Mouse (Mus musculus): ENCODE measurements around the gene Smc3. TPM values are rescaled to one million over a fixed set of nuclear protein-coding genes. Genes with fewer than 3 reads are reported as not detected.

Gene Smc3
- polyA plus RNA-seq (2015; fragmentation: Nextera tagmentation; extraction: Ambion mirVana) = 63.1 and 66.0 TPM in 2 replicates

GRCm38 (mm10) chr19:53599757-53600539 is at the start of gene Smc3:
Gene Smc3 (plus strand): TSS chr19:53600398.
- Histone ChIP-seq H3K27ac (replicated peaks) (peak within 1 kb of the TSS; percentile 97), H3K9me3 (replicated peaks) (no peaks in the 10 kb centered on the region), H3K9ac (peak within 1 kb of the TSS; percentile 79), H3K4me3 (replicated peaks) (peak within 1 kb of the TSS; percentile 76), H3K36me3 (peaks cover 6% of the 10 kb centered on the region; the same call in 1 of the 2 replicates), H3K4me1 (peaks cover 13% of the 10 kb centered on the region), H3K4me2 (replicated peaks) (peak within 1 kb of the TSS; percentile 84), H3K27me3 (no peaks in the 10 kb centered on the region)
- peak; percentile 98 for ATAC-seq (ENCODE audit: insufficient number of reproducible peaks, low FRiP score, low TSS enrichment, low read depth)
- under 1% methylated on average over 69 of the region's 70 CpGs for WGBS

DNA sequence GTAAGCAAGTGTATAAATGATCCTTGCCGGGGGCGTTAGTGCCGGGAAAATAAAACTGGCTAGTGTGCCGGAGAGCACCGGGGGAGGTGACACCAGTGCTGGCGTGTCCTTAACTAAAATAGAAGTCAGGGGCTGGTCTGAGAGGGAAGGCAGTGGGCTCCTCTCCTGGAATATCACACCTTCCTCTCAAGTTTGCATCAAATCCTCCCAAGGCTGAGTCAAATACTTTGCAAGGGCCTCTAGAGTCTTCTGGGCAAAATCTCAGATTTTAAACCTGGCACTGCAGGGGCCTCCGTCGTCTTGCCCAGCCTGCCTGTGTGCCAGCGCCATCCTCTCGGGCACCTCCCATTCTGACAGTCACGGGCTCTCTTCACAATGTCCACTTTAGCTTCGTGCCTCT is 49.2 kb upstream of the Smc3 start:
- Histone ChIP-seq H3K36me3 (no peaks in the 10 kb centered on the region), H3K4me3 (replicated peaks) (no peak overlapping the region), H3K27me3 (no peaks in the 10 kb centered on the region), H3K9me3 (replicated peaks) (no peaks in the 10 kb centered on the region), H3K4me2 (replicated peaks) (no peak overlapping the region), H3K4me1 (peaks cover 3% of the 10 kb centered on the region; the same call in 1 of the 2 replicates), H3K9ac (no peak overlapping the region), H3K27ac (replicated peaks) (no peak overlapping the region)
- WGBS = 78% methylated on average over 12 of the region's 12 CpGs
- ATAC-seq (ENCODE audit: insufficient number of reproducible peaks, low FRiP score, low TSS enrichment, low read depth) = no peak

GRCm38 (mm10) chr19:53552216-53552786 is 47.9 kb upstream of the Smc3 start:
- Histone ChIP-seq H3K9ac (no peak overlapping the region), H3K27me3 (no peaks in the 10 kb centered on the region), H3K27ac (replicated peaks) (no peak overlapping the region), H3K36me3 (no peaks in the 10 kb centered on the region), H3K4me2 (replicated peaks) (no peak overlapping the region), H3K9me3 (replicated peaks) (no peaks in the 10 kb centered on the region), H3K4me1 (peaks cover 8% of the 10 kb centered on the region; the same call in 1 of the 2 replicates), H3K4me3 (replicated peaks) (no peak overlapping the region)
- 29% methylated on average over 10 of the region's 10 CpGs for WGBS
- ATAC-seq (ENCODE audit: insufficient number of reproducible peaks, low FRiP score, low TSS enrichment, low read depth) = no peak

DNA sequence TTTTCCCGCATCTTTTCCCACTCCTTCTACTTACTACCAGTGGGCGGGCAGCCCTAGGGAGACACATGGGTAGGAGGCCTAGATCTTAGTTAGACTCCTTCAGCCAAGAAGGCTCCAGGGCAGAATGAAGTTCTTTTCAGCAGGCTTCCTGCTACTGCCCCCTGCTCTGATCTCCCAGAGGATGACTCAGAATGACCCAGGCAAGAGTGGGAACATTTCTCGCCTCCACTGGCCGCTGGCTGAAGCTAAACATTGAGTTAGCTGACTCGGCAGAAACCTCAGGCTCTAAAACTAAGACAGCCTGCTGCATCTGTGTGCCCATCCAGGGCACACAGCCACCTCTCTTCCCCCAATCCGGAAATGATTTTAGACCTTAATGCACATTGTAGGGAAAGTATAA is 47.4 kb upstream of the Smc3 start:
- Histone ChIP-seq H3K9ac (no peak overlapping the region), H3K4me3 (replicated peaks) (no peak overlapping the region), H3K9me3 (replicated peaks) (no peaks in the 10 kb centered on the region), H3K4me1 (peaks cover 12% of the 10 kb centered on the region; the same call in 1 of the 2 replicates), H3K27me3 (no peaks in the 10 kb centered on the region), H3K27ac (replicated peaks) (no peak overlapping the region), H3K36me3 (no peaks in the 10 kb centered on the region), H3K4me2 (replicated peaks) (no peak overlapping the region)
- 51% methylated on average over 6 of the region's 6 CpGs for WGBS
- ATAC-seq (ENCODE audit: insufficient number of reproducible peaks, low FRiP score, low TSS enrichment, low read depth) = no peak

DNA sequence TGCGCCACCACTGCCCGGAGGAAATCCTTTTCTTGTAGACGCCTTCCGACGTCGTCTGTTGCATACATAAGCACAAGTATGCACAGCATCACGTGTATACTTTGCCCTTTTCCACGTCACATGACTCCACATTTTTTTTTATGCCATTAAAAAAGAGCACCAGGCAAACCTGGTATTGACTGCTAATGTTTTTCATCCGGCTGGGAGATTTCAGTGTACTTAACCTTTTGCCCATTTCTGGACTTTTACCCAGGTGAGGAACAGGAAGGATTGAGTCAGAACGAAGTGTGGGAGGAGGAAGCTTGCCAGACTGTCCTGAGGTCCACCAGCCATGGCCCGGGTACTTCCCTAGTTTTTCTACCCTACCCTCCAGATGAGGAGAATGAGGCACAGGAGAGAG is 45.8 kb upstream of the Smc3 start:
- Histone ChIP-seq H3K27me3 (no peaks in the 10 kb centered on the region), H3K27ac (replicated peaks) (no peak overlapping the region), H3K4me3 (replicated peaks) (no peak overlapping the region), H3K36me3 (no peaks in the 10 kb centered on the region), H3K9me3 (replicated peaks) (no peaks in the 10 kb centered on the region), H3K4me2 (replicated peaks) (no peak overlapping the region), H3K9ac (no peak overlapping the region), H3K4me1 (peaks cover 12% of the 10 kb centered on the region; the same call in 1 of the 2 replicates)
- 84% methylated on average over 11 of the region's 11 CpGs for WGBS
- no peak for ATAC-seq (ENCODE audit: insufficient number of reproducible peaks, low FRiP score, low TSS enrichment, low read depth)

DNA sequence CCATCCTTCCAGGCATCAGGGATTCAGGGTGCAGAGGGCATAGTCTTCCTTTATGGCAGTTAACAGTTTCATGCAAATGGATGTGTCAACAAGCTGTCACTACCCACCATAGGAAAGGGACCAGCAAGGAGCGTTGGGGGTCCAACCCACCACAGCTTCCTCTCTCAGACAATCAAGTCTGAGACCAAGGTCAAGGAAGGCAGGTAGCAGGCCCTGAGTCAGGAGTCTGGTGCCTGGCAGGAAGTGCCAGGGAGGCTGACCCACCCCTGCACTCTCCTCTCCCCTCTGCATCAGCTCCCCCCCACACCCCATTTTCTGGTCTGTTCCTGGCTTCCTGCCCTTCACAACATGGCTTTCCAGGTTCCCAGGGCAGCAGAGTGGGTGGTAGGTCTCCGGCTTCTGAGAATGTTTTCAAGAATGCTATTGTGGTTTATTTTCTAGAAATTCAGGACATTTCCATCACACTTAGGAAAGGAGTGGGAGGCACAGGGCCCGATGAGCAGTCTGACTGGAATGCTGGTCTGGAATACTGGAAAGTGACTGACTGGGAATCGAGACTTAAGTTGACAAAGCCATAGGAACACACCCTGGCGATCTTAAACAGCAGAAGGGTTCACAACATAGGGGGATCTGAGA is 45.1 kb upstream of the Smc3 start:
- 65% methylated on average over 5 of the region's 5 CpGs for WGBS
- no peak overlapping the region for H3K4me3 ChIP-seq (replicated peaks)
- no peak overlapping the region for H3K4me2 ChIP-seq (replicated peaks)
- peaks cover 12% of the 10 kb centered on the region; the same call in 1 of the 2 replicates for H3K4me1 ChIP-seq
- H3K9me3 ChIP-seq (replicated peaks) = no peaks in the 10 kb centered on the region
- H3K9ac ChIP-seq = no peak overlapping the region
- no peaks in the 10 kb centered on the region for H3K36me3 ChIP-seq
- no peaks in the 10 kb centered on the region for H3K27me3 ChIP-seq
- no peak overlapping the region for H3K27ac ChIP-seq (replicated peaks)
- ATAC-seq (ENCODE audit: insufficient number of reproducible peaks, low FRiP score, low TSS enrichment, low read depth) = no peak

DNA sequence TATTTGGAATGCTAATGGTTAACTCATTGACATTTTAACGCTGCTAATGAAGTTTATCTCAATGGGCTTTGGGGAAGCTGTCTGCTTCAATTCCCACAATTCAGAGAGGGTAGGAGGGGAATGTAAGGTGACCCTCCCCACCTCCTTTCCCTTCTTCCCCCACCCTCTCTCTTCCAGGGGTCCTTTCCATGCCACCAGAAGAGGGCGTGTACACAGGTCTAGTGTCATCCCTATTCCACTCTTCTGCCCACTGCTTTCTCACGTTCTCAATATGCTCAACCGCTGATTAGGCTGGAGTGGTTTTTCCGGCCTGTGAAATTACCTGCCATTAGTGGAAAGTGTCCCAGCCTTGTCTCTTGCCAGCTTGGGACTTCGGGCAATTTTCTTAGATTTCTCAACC is 43.4 kb upstream of the Smc3 start:
- no peaks in the 10 kb centered on the region for H3K27me3 ChIP-seq
- peaks cover 12% of the 10 kb centered on the region; the same call in 1 of the 2 replicates for H3K4me1 ChIP-seq
- H3K27ac ChIP-seq (replicated peaks) = no peak overlapping the region
- no peak overlapping the region for H3K9ac ChIP-seq
- peak overlapping the region; percentile 45 for H3K4me2 ChIP-seq (replicated peaks)
- 29% methylated on average over 6 of the region's 6 CpGs for WGBS
- H3K36me3 ChIP-seq = no peaks in the 10 kb centered on the region
- H3K4me3 ChIP-seq (replicated peaks) = peak overlapping the region; percentile 13; the same call in 1 of the 2 replicates
- no peak for ATAC-seq (ENCODE audit: insufficient number of reproducible peaks, low FRiP score, low TSS enrichment, low read depth)
- H3K9me3 ChIP-seq (replicated peaks) = no peaks in the 10 kb centered on the region

DNA sequence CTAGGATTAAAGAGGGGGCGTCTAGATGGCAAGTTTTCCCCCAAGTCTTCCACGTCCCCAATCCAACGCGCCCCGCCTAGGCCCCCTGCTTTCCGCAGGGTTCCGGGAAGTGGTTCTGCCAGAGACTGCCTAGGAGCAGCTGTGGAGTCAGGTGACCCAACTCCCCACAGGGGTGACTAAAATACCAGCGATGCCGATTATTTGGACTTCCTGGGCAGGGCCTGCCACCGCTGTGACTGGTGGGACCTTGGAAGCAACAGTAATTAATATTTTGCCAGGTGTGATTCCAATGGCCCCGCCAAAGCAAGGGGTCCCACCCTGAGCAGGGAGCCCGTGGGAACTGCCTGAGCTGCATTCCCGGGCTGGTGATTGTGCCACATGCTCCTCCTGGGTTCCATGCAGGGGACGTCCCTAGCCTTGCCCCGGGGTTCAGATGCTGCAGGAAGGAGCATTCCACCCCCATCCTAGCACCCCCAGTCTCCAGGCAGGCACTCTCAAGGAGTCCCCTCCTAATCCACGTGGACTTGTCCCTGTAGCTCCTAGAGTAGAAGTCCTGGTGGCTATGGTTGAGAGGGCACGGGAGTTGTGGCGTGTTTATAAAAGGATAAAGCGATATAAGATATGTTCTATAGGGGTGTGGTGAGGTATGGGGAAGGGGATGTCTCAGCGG is 42.8 kb upstream of the Smc3 start:
- H3K4me2 ChIP-seq (replicated peaks) = peak overlapping the region; percentile 45
- no peaks in the 10 kb centered on the region for H3K9me3 ChIP-seq (replicated peaks)
- WGBS = 24% methylated on average over 20 of the region's 20 CpGs
- H3K4me3 ChIP-seq (replicated peaks) = peak overlapping the region; percentile 13
- H3K27me3 ChIP-seq = no peaks in the 10 kb centered on the region
- no peak overlapping the region for H3K27ac ChIP-seq (replicated peaks)
- no peak; the same call in 1 of the 2 replicates for ATAC-seq (ENCODE audit: insufficient number of reproducible peaks, low FRiP score, low TSS enrichment, low read depth)
- H3K9ac ChIP-seq = no peak overlapping the region
- no peaks in the 10 kb centered on the region for H3K36me3 ChIP-seq
- H3K4me1 ChIP-seq = peaks cover 12% of the 10 kb centered on the region; the same call in 1 of the 2 replicates

DNA sequence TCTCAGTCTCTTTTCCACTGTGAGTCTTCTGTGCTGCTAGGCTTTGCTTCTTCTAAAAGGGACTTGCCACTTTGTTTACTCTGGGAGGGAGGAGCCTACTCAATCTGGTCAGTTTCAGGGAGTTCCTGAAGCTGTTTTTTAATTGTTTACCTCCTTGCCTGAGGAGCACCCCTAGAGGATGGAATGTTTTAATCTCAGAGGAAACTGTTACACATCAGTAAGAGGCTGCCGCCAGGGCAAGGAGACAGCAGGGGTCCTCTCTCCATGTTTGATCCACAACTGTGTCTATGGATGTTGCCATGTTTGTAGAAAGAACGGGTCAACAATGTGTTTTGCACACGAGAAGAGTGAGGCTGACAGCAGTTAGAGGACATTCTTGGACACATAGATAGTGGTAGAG is 39.8 kb upstream of the Smc3 start:
- Histone ChIP-seq H3K4me3 (replicated peaks) (no peak overlapping the region), H3K36me3 (no peaks in the 10 kb centered on the region), H3K4me2 (replicated peaks) (no peak overlapping the region), H3K9ac (no peak overlapping the region), H3K9me3 (replicated peaks) (no peaks in the 10 kb centered on the region), H3K4me1 (peaks cover 9% of the 10 kb centered on the region; the same call in 1 of the 2 replicates), H3K27ac (replicated peaks) (no peak overlapping the region), H3K27me3 (no peaks in the 10 kb centered on the region)
- ATAC-seq (ENCODE audit: insufficient number of reproducible peaks, low FRiP score, low TSS enrichment, low read depth) = no peak
- WGBS = 82% methylated on average over 3 of the region's 3 CpGs

DNA sequence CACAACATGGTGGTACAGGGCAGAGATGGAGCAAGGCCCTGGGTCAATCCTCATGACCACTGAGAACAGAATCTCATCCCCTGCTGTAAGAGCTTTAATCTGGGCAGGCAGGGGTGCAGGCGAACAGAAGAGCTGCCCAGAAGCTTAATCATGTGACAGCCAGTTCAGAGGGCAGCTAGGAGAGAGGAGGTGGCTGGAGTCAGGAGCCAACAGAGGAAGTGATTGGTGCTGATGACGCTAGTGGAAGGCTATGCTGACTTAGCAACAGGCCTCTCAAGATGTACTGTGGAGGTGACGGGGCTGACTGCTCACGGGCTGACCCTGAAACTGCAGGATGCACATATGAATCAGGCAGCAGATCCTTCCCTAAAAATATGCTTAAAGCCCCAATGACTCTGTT is 36.0 kb upstream of the Smc3 start:
- 36% methylated on average over 4 of the region's 4 CpGs for WGBS
- H3K9me3 ChIP-seq (replicated peaks) = no peaks in the 10 kb centered on the region
- H3K36me3 ChIP-seq = no peaks in the 10 kb centered on the region
- H3K4me1 ChIP-seq = no peaks in the 10 kb centered on the region
- H3K4me2 ChIP-seq (replicated peaks) = no peak overlapping the region
- H3K9ac ChIP-seq = no peak overlapping the region
- no peak overlapping the region for H3K4me3 ChIP-seq (replicated peaks)
- ATAC-seq (ENCODE audit: insufficient number of reproducible peaks, low FRiP score, low TSS enrichment, low read depth) = no peak
- H3K27me3 ChIP-seq = no peaks in the 10 kb centered on the region
- no peak overlapping the region for H3K27ac ChIP-seq (replicated peaks)

Measured in embryonic facial prominence, embryonic 15.5 days (tissue).